Mouse (Mus musculus) gastrocnemius, adult 18-20 months (tissue): Measurements from ENCODE around the gene Cbfa2t3. TPM values are rescaled to one million over a fixed set of nuclear protein-coding genes. Genes with fewer than 3 reads are reported as not detected.

ENCODE experiments used
- microRNA-seq: library from miRNA; unstranded; fragments of <30 nt; microRNA quantifications from one replicate; pipeline ENCODE4 v1.2.0, GENCODE M21; 2021
- total RNA-seq, 2 experiments: library from RNA; stranded (reverse); gene quantifications; 2 replicates each; pipeline ENCODE4 v1.2.3; 2021

The Cbfa2t3 gene
- total RNA-seq, 2 experiments from 2014 or later = 16.1 to 25.9 TPM

Small RNA genes within 50 kb of the gene (microRNA-seq; reads per million reads assigned to microRNA genes)
- gene Mir6396 = not detected

Other genes starting within 250 kb of the Cbfa2t3 start
- 10 to 100 TPM in 1 of 2 experiments, 1 to 10 TPM in 1; 5.7 to 14.7 TPM for gene Snai3, start 238.4 kb downstream of the Cbfa2t3 start, total RNA-seq
- 10 to 100 TPM; 35.0 to 37.7 TPM for gene Rnf166, start 223.0 kb downstream of the Cbfa2t3 start, total RNA-seq
- 1 to 10 TPM; 6.3 to 7.6 TPM for gene Ctu2, start 223.0 kb downstream of the Cbfa2t3 start, total RNA-seq
- gene Piezo1, start 147.8 kb downstream of the Cbfa2t3 start, total RNA-seq = 10 to 100 TPM; 11.5 to 13.2 TPM
- gene Cdt1, start 131.1 kb downstream of the Cbfa2t3 start, total RNA-seq = under 1 TPM; 0.30 to 0.66 TPM
- 10 to 100 TPM; 39.6 to 40.1 TPM for gene Aprt, start 122.2 kb downstream of the Cbfa2t3 start, total RNA-seq
- 1 to 10 TPM; 1.0 to 1.1 TPM for gene Galns, start 87.6 kb downstream of the Cbfa2t3 start, total RNA-seq
- gene Trappc2l, start 87.5 kb downstream of the Cbfa2t3 start, total RNA-seq = 10 to 100 TPM; 39.9 to 46.1 TPM
- gene Pabpn1l, start 76.4 kb downstream of the Cbfa2t3 start, total RNA-seq = not detected
- 10 to 100 TPM; 12.4 to 12.9 TPM for gene Acsf3, start 76.4 kb upstream of the Cbfa2t3 start, total RNA-seq
- gene Cdh15, start 148.9 kb upstream of the Cbfa2t3 start, total RNA-seq = 10 to 100 TPM; 16.2 to 20.5 TPM